Mouse (Mus musculus): ENCODE results near the gene Akap2. TPM values are rescaled to one million over a fixed set of nuclear protein-coding genes. Genes with fewer than 3 reads are reported as not detected.
A peak's percentile ranks its signal among the peaks of the same experiment; 100 is the strongest.

Gene Akap2
- polyA plus RNA-seq, 1 experiment: 20.8 TPM

DNA sequence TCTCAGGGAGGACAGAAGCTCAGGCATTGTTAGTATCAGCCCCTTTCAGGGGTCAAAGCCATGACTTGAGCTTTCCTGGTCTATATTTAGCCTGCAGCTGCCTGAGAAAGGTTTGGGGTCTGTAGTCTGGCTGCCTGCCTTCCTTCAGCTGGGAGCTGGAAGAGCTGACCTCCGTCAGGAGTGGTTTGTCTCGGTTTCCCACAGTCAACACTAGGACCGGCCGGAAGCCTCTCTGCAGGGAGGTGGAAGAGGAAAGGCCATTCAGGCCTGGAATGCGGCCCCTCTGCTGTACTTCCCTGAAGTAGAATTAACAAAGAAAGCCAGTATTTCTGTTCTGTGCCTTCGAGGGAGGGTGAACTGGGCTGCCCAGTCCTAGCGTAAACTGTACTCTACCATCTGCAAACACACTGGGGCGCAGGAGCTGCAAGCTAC, 129.6 kb downstream of the Akap2 start:
- Histone ChIP-seq H3K27ac (ENCODE audit: insufficient read depth, low read length) (peak overlapping the region; percentile 70), H3K4me1 (ENCODE audit: control insufficient read depth, insufficient read depth, low read length) (no peaks in the 10 kb centered on the region), H3K4me3 (ENCODE audit: insufficient read depth, low read length) (peak overlapping the region; percentile 7; the same call in 1 of the 2 replicates)
- TF ChIP-seq POLR2A (IDR thresholded peaks at IDR 0.05; ENCODE audit: extremely low read depth, insufficient read depth, low read length) (no peak), CTCF (IDR thresholded peaks at IDR 0.05; ENCODE audit: extremely low read depth, insufficient read depth, low read length) (no peak)

DNA sequence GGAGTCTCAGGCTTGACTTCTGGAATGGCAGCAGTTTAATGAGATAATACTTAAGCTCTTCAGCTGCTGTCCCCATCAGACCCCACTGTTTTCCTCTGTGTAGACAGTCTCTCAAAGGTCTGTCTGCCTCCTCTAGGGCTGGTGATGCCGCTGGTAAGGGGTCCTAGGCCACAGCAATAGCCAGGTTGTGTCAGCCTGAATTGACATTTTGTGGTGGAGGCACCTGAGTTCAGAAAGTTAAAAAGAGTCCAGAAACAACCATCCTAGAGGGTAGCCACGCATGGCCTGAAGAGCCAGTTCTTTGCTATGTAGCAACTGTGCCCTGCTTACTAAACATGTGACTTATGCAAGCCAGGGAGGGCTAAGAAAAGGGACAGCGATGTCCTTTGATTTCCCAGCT, 130.2 kb downstream of the Akap2 start:
- no peak overlapping the region for H3K4me3 ChIP-seq (ENCODE audit: insufficient read depth, low read length)
- no peaks in the 10 kb centered on the region for H3K4me1 ChIP-seq (ENCODE audit: control insufficient read depth, insufficient read depth, low read length)
- H3K27ac ChIP-seq (ENCODE audit: insufficient read depth, low read length): peak overlapping the region; percentile 70
- TF ChIP-seq POLR2A (IDR thresholded peaks at IDR 0.05; ENCODE audit: extremely low read depth, insufficient read depth, low read length) (no peak), CTCF (IDR thresholded peaks at IDR 0.05; ENCODE audit: extremely low read depth, insufficient read depth, low read length) (no peak)

DNA sequence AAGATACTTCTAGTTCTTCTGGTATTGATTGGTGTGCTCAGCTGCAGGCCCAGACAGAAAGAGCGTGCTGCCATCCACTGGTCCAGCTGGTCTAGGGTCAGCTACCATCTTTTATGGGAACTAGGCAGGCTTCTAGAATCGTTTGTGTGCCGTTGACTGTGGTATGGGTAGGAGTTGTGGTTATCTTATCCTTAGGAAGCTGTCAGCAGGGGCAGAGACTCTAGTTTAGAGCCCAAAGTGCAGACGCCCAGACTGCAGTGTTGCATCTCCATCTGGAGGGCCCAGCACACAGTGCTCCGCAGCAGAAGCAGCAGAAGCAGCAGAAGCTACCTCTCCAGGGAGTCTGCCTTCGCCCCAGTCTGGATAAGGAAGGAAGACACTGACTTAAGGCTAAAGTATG, 132.0 kb downstream of the Akap2 start:
- TF ChIP-seq POLR2A (IDR thresholded peaks at IDR 0.05; ENCODE audit: extremely low read depth, insufficient read depth, low read length) (no peak), CTCF (IDR thresholded peaks at IDR 0.05; ENCODE audit: extremely low read depth, insufficient read depth, low read length) (no peak)
- Histone ChIP-seq H3K4me3 (ENCODE audit: insufficient read depth, low read length) (no peak overlapping the region), H3K4me1 (ENCODE audit: control insufficient read depth, insufficient read depth, low read length) (no peaks in the 10 kb centered on the region), H3K27ac (ENCODE audit: insufficient read depth, low read length) (no peak overlapping the region)

DNA sequence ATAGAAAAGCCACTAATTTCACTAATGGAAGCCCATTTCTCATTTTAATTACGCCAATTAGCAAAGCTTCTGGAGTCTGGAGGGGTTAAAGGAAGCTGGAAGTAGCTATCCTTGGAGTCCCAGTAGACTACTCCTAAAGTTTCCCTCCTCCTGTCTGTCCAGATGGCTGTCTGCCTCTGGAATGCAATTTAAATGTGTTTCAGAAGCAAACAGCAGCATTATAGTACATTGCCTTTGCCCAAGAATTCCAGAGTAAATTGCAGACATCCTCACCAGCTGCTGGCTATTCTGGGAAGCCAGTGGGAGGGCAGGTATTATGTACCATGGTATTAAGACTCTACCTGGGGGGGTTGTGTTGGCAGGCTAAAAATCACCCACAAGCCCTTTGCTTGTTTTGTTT, 134.3 kb downstream of the Akap2 start:
- Histone ChIP-seq H3K4me1 (ENCODE audit: control insufficient read depth, insufficient read depth, low read length) (no peaks in the 10 kb centered on the region), H3K27ac (ENCODE audit: insufficient read depth, low read length) (no peak overlapping the region), H3K4me3 (ENCODE audit: insufficient read depth, low read length) (no peak overlapping the region)
- TF ChIP-seq CTCF (IDR thresholded peaks at IDR 0.05; ENCODE audit: extremely low read depth, insufficient read depth, low read length): no peak
- TF ChIP-seq POLR2A (IDR thresholded peaks at IDR 0.05; ENCODE audit: extremely low read depth, insufficient read depth, low read length): no peak

DNA sequence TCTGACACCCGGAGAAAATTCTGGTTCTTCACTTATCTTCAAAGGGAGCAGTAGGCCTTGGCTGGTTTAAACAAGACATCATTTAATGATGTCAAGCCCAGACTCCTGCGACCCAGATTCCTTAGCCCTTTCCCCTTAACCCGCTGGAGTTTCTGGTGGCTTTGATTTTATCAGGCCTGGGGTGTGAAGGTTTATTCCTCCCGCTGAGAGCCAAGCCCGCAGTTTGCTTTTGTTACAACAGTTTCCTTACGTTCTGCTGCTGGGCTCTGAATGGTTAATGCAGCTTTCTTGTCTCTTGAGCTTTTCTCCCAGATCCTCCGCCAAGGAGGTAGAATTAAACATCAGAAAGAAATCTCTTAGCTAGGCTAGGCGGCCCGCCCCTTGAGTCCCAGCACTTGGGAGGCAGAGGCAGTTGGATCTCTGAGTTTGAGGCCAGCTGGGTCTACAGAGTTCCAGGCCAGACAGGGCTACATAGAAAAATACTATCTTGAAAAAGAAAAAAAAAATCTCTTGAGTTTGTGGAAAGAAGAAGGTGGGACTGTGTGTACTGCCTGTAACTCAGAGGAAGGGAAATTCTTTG, 135.1 kb downstream of the Akap2 start:
- H3K4me3 ChIP-seq (ENCODE audit: insufficient read depth, low read length): no peak overlapping the region
- H3K4me1 ChIP-seq (ENCODE audit: control insufficient read depth, insufficient read depth, low read length): no peaks in the 10 kb centered on the region
- no peak overlapping the region for H3K27ac ChIP-seq (ENCODE audit: insufficient read depth, low read length)
- TF ChIP-seq CTCF (IDR thresholded peaks at IDR 0.05; ENCODE audit: extremely low read depth, insufficient read depth, low read length): no peak
- TF ChIP-seq POLR2A (IDR thresholded peaks at IDR 0.05; ENCODE audit: extremely low read depth, insufficient read depth, low read length): no peak

DNA sequence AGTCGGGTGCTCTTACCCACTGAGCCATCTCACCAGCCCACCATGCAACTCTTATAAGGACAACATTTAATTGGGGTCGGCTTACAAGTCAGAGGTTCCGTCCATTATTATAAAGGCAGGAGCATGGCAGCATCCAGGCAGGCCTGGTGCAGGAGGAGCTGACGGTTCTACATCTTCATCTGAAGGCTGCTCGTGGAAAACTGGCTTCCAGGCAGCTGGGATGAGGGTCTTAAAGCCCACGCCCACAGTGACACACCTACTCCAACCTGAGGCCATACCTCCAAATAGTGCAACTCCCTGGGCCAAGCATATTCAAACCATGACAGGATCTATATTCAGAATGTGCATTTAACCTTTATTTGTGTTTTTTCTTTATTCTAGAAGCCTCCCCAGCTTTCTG, 136.7 kb downstream of the Akap2 start:
- Histone ChIP-seq H3K27ac (ENCODE audit: insufficient read depth, low read length) (no peak overlapping the region), H3K4me1 (ENCODE audit: control insufficient read depth, insufficient read depth, low read length) (no peaks in the 10 kb centered on the region), H3K4me3 (ENCODE audit: insufficient read depth, low read length) (no peak overlapping the region)
- TF ChIP-seq POLR2A (IDR thresholded peaks at IDR 0.05; ENCODE audit: extremely low read depth, insufficient read depth, low read length) (no peak), CTCF (IDR thresholded peaks at IDR 0.05; ENCODE audit: extremely low read depth, insufficient read depth, low read length) (no peak)

DNA sequence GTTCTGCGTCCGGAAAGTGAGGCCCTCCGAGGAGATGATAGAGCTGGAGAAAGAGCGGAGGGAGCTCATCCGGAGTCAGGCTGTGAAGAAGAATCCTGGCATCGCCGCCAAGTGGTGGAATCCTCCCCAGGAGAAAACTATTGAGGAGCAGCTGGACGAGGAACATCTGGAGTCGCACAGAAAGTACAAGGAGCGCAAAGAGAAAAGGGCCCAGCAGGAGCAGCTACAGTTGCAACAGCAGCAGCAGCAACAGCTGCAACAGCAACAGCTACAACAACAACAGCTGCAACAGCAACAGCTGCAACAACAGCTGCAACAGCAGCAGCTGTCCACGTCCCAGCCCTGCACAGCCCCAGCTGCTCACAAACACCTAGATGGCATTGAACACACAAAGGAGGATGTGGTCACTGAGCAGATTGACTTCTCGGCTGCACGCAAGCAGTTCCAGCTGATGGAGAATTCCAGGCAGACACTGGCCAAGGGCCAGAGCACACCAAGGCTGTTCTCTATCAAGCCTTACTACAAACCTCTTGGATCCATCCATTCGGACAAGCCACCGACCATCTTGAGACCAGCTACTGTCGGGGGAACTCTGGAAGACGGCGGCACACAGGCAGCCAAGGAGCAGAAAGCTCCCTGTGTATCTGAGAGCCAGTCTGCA, 138.0 kb downstream of the Akap2 start:
- H3K4me1 ChIP-seq (ENCODE audit: control insufficient read depth, insufficient read depth, low read length): no peaks in the 10 kb centered on the region
- H3K4me3 ChIP-seq (ENCODE audit: insufficient read depth, low read length): no peak overlapping the region
- H3K27ac ChIP-seq (ENCODE audit: insufficient read depth, low read length): no peak overlapping the region
- TF ChIP-seq CTCF (IDR thresholded peaks at IDR 0.05; ENCODE audit: extremely low read depth, insufficient read depth, low read length) (no peak), POLR2A (IDR thresholded peaks at IDR 0.05; ENCODE audit: extremely low read depth, insufficient read depth, low read length) (no peak)

DNA sequence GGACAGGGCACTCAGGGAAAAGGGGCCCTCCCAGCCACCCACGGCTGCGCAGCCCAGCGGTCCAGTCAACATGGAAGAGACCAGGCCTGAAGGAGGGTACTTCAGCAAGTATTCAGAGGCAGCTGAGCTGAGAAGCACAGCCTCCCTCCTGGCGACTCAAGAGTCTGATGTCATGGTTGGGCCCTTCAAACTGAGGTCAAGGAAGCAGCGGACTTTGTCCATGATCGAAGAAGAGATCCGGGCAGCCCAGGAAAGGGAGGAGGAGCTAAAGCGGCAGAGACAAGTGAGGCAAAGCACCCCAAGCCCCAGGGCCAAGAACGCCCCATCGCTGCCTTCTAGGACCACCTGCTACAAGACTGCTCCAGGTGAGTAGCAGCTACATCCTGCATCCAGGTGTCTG, 139.2 kb downstream of the Akap2 start:
- TF ChIP-seq POLR2A (IDR thresholded peaks at IDR 0.05; ENCODE audit: extremely low read depth, insufficient read depth, low read length) (no peak), CTCF (IDR thresholded peaks at IDR 0.05; ENCODE audit: extremely low read depth, insufficient read depth, low read length) (no peak)
- no peak overlapping the region for H3K4me3 ChIP-seq (ENCODE audit: insufficient read depth, low read length)
- no peak overlapping the region for H3K27ac ChIP-seq (ENCODE audit: insufficient read depth, low read length)
- no peaks in the 10 kb centered on the region for H3K4me1 ChIP-seq (ENCODE audit: control insufficient read depth, insufficient read depth, low read length)

DNA sequence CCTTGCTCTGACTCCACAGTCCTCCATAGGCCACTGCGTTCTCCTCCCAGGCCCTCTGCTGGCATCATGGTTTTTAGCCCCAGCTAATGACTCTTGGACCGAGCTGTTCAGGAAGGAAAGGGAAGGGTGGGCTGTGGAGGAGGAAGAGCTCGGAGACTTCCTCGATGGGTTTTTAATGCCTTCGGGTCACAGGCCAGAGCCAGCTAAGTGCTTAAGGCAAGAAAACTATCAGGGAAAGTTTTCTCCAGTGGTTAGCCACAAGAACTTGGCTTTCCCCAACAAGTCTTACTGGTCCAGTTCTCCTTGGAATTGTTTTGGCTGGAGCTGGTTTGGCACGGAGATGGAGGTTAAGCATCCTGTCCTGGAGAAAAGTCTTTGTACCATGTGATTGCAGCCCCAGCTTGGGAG, 142.8 kb downstream of the Akap2 start:
- no peak overlapping the region for H3K27ac ChIP-seq (ENCODE audit: insufficient read depth, low read length)
- no peak overlapping the region for H3K4me3 ChIP-seq (ENCODE audit: insufficient read depth, low read length)
- H3K4me1 ChIP-seq (ENCODE audit: control insufficient read depth, insufficient read depth, low read length): no peaks in the 10 kb centered on the region
- no peak for TF ChIP-seq CTCF (IDR thresholded peaks at IDR 0.05; ENCODE audit: extremely low read depth, insufficient read depth, low read length)
- no peak for TF ChIP-seq POLR2A (IDR thresholded peaks at IDR 0.05; ENCODE audit: extremely low read depth, insufficient read depth, low read length)

DNA sequence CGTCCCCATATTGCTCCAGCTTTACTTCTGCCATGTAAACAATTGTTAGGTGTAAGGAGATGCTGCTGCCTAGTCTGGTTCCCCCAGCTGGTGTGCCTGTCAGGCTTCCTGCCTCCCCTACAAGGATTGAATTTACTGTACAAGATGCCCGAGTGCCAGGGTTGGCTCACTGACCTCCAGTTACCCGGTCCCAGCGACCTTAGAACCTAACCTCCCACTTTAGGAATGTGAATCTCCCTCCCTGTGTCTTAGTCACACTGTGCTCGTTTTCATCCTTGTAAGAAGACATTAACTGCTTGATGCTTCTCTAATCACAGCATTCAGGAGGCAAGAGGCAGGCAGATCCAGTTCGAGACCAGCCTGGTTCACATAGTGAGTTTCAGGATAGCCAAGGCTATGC, 143.7 kb downstream of the Akap2 start:
- no peak overlapping the region for H3K27ac ChIP-seq (ENCODE audit: insufficient read depth, low read length)
- no peak overlapping the region for H3K4me3 ChIP-seq (ENCODE audit: insufficient read depth, low read length)
- peaks cover 4% of the 10 kb centered on the region for H3K4me1 ChIP-seq (ENCODE audit: control insufficient read depth, insufficient read depth, low read length)
- TF ChIP-seq POLR2A (IDR thresholded peaks at IDR 0.05; ENCODE audit: extremely low read depth, insufficient read depth, low read length): no peak
- TF ChIP-seq CTCF (IDR thresholded peaks at IDR 0.05; ENCODE audit: extremely low read depth, insufficient read depth, low read length): no peak

All from cortical plate, adult 2 months (tissue).